Mouse (Mus musculus) small intestine, adult 2 months (tissue): ENCODE measurements at regions not wholly inside any gene's neighbourhood (a gene's known extent, or its start where the extent isn't known, plus 50 kb on each side); places are given as distances from the start of the nearest gene placed in this dataset.

Experiments used
- CTCF ChIP-seq: fragments of 200-500 bp; IDR thresholded peaks from 2 replicates; pipeline ENCODE4 v1.5.1; 2012; ENCODE audit warnings: low read depth, mild to moderate bottlenecking, control low read depth, inconsistent platforms, low read length, moderate library complexity, mixed read lengths; ENCODE audit not compliant: insufficient replicate concordance, insufficient read length; ENCODE audit errors: extremely low read depth
- POLR2A ChIP-seq: fragments of 200-500 bp; IDR thresholded peaks from 2 replicates; pipeline ENCODE4 v1.6.1; 2012; ENCODE audit warnings: low read depth, mild to moderate bottlenecking, control low read depth, inconsistent platforms, low read length, moderate library complexity

DNA sequence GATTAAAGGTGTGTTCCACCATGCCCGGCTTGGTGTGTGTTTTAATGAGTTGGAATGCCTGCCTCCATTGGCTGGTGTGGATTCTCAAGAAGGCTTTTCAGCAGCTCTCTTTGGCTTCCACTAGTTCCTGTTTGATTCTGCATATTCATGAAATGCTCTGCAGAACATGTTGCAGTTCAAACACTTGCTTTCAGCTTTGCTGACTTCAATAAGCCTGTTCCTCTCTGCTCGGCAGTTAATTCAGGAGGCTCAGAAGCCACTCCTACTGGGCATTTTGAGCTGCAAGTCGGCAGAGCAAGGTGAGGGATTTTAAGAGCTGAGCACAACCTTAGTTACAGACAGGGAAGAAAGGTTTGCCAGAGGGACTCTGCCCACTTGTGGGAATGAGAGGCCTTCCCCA, 153.1 kb upstream of the Ercc4 start:
- TF ChIP-seq CTCF, result no peak
- TF ChIP-seq POLR2A, result no peak
